Mouse (Mus musculus): ENCODE data around the gene Alb.

- TF ChIP-seq CTCF (IDR thresholded peaks at IDR 0.05; ENCODE audit: low read depth, low read length) (no peak), GATA2 (IDR thresholded peaks at IDR 0.05; ENCODE audit: borderline replicate concordance, low read depth, low read length) (no peak)
Measured at GRCm38 (mm10) chr5:90490518-90490917, 29.8 kb downstream of the Alb start, which contains the start of gene Afp.

Measured in G1E (cell line).